ENCODE assay signal across 9 mouse cellular contexts in the genomic region with DNA sequence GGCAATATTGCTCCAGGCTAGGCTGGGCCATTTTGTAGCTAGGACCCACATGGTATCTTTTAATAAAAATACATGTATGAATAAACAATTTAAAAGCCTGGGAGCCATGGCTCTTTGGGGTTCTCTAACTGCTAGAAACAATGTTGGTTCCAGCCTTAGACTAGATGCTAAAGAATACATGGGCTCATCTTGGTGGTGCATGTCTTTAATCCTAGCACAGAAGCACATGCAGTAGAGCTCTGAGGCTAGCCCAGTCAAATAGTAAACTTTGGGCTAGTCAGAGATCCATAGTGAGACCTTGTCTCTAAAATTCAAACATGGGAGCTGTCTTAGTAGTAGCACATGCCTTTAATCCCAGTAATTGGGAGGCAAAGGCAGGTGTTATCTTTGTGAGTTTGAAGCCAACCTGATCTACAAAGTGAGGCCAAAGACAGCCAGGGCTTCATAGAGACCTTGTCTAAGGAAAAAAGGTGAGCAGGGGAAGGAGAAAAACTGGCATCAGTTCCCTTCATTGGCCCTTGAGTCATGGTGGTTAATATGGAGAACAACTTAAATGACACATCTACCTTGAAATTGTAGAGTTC. TPM values are rescaled to one million over a fixed set of nuclear protein-coding genes. Genes with fewer than 3 reads are reported as not detected.
DNase-seq lines count a peak whose midpoint lies in the region; ATAC-seq and TF ChIP-seq lines count a peak whose summit lies in the region.
"Had no signal": no experiment of that assay in that cellular context is flagged by ENCODE, and none has a peak within 500 bp of the region (broad histone marks: within the 10 kb centered on the region; RNA-seq: fewer than 3 reads in every experiment).

No protein-coding gene starts in this region.

- no peak for ATAC-seq in limb, embryonic 11.5 days (ENCODE audit: insufficient number of reproducible peaks, low FRiP score, low TSS enrichment, low read depth)
- no peak for ATAC-seq in neural tube, embryonic 15.5 days (ENCODE audit: low FRiP score)
- ATAC-seq in megakaryocyte progenitor cell, adult 5-6 weeks (replicated peaks; ENCODE audit: poor library complexity) = no peak

- peak overlapping the region; percentile 70; the same call in 1 of the 2 replicates for H3K4me2 ChIP-seq in limb, embryonic 11.5 days (ENCODE audit: low read depth, severe bottlenecking)
- H3K4me2 ChIP-seq in neural tube, embryonic 15.5 days = peak overlapping the region; percentile 74

- H3K4me3 ChIP-seq in left cerebral cortex, adult 2 months = peak overlapping the region; percentile 53; the same call in 1 of the 2 replicates
- peak overlapping the region; percentile 63 for H3K4me3 ChIP-seq in forebrain, embryonic 10.5 days
- peak overlapping the region; percentile 6; the same call in 1 of the 2 replicates for H3K4me3 ChIP-seq in limb, embryonic 11.5 days (ENCODE audit: low read depth, low read length)
- peak overlapping the region; percentile 42 for H3K4me3 ChIP-seq in neural tube, embryonic 15.5 days (replicated peaks)

- H3K27me3 ChIP-seq in forebrain, embryonic 10.5 days (ENCODE audit: poor library complexity, severe bottlenecking) = peaks cover 12% of the 10 kb centered on the region
- no peaks in the 10 kb centered on the region for H3K27me3 ChIP-seq in limb, embryonic 11.5 days (ENCODE audit: control insufficient read depth, insufficient read depth, low read length)
- H3K27me3 ChIP-seq in neural tube, embryonic 15.5 days (replicated peaks) = no peaks in the 10 kb centered on the region

- H3K9ac ChIP-seq in limb, embryonic 11.5 days (ENCODE audit: low read length) = no peak overlapping the region
- no peak overlapping the region for H3K9ac ChIP-seq in neural tube, embryonic 15.5 days (replicated peaks)

- no peak for TF ChIP-seq CTCF in left cerebral cortex, adult 2 months (IDR thresholded peaks at IDR 0.05)

- peaks cover 29% of the 10 kb centered on the region for H3K4me1 ChIP-seq in forebrain, embryonic 10.5 days
- H3K4me1 ChIP-seq in limb, embryonic 11.5 days (ENCODE audit: control insufficient read depth, insufficient read depth, low read length) = peaks cover 10% of the 10 kb centered on the region
- H3K4me1 ChIP-seq in neural tube, embryonic 15.5 days = peaks cover 27% of the 10 kb centered on the region

- no peaks in the 10 kb centered on the region for H3K9me3 ChIP-seq in forebrain, embryonic 10.5 days
- no peaks in the 10 kb centered on the region for H3K9me3 ChIP-seq in limb, embryonic 11.5 days (ENCODE audit: control insufficient read depth, low read length)
- H3K9me3 ChIP-seq in neural tube, embryonic 15.5 days (replicated peaks) = no peaks in the 10 kb centered on the region

- peaks cover 34% of the 10 kb centered on the region for H3K36me3 ChIP-seq in forebrain, embryonic 10.5 days (replicated peaks)
- H3K36me3 ChIP-seq in limb, embryonic 11.5 days (ENCODE audit: control insufficient read depth, insufficient read depth, low read length) = peaks cover 11% of the 10 kb centered on the region; the same call in 1 of the 2 replicates
- 0 out of 2 replicates have a peak, but pooled peaks cover 7% of the 10 kb centered on the region for H3K36me3 ChIP-seq in neural tube, embryonic 15.5 days

- no peak overlapping the region for H3K27ac ChIP-seq in left cerebral cortex, adult 2 months
- H3K27ac ChIP-seq in forebrain, embryonic 10.5 days = no peak overlapping the region
- H3K27ac ChIP-seq in limb, embryonic 11.5 days (replicated peaks; ENCODE audit: low read depth, low read length) = no peak overlapping the region
- H3K27ac ChIP-seq in neural tube, embryonic 15.5 days (replicated peaks) = no peak overlapping the region

- intact Hi-C loops in left cerebral cortex, adult 2 months (cut with DNase I) = no loop called here

- no peak for DNase-seq in left cerebral cortex, adult 2 months (ENCODE audit: extremely low spot score in 1 of 2, low spot score in 2 of 2)
- DNase-seq in left cerebral cortex, adult 11 months (ENCODE audit: low spot score) = no peak
- no peak for DNase-seq in forebrain, embryonic 10.5 days (ENCODE audit: extremely low spot score, low spot score)
- DNase-seq in limb, embryonic 11.5 days (ENCODE audit: low spot score) = no peak
- no peak for DNase-seq in embryo, embryonic 9.5 days (ENCODE audit: extremely low spot score)
- DNase-seq in frontal cortex, postnatal 10 days (ENCODE audit: low spot score in 2 of 2) = no peak
- DNase-seq: lung, adult 18-20 months had no signal

RNA-seq across cellular contexts. Expression of a gene that starts 4.1 kb away (rescaled TPM):
- total RNA-seq in left cerebral cortex, adult 2 months (2021) = 1,000 to 10,000 TPM; 1,603 to 1,693 TPM
- polyA plus RNA-seq in forebrain, embryonic 10.5 days (2016; fragmentation: Nextera tagmentation; extraction: Ambion mirVana) = 3,270 and 3,283 TPM in 2 replicates
- 3,696 and 3,837 TPM in 2 replicates for polyA plus RNA-seq in limb, embryonic 11.5 days (2014; fragmentation: Nextera tagmentation; extraction: Ambion mirVana)
- polyA plus RNA-seq in neural tube, embryonic 15.5 days (2015; fragmentation: Nextera tagmentation; extraction: Ambion mirVana) = 4,120 and 4,434 TPM in 2 replicates
- 1,569 and 1,579 TPM in 2 replicates for total RNA-seq in megakaryocyte progenitor cell, adult 5-6 weeks (2015)
- 1,004 and 1,153 TPM in 2 replicates for total RNA-seq in megakaryocyte progenitor cell, adult 5-6 weeks (2017)

RNA-seq across cellular contexts. Expression of a gene that starts 16.0 kb away (rescaled TPM):
- total RNA-seq in left cerebral cortex, adult 2 months (2021) = 10 to 100 TPM; 34.6 to 41.0 TPM
- 35.6 and 38.6 TPM in 2 replicates for polyA plus RNA-seq in forebrain, embryonic 10.5 days (2016; fragmentation: Nextera tagmentation; extraction: Ambion mirVana)
- 47.8 and 53.8 TPM in 2 replicates for polyA plus RNA-seq in limb, embryonic 11.5 days (2014; fragmentation: Nextera tagmentation; extraction: Ambion mirVana)
- polyA plus RNA-seq in neural tube, embryonic 15.5 days (2015; fragmentation: Nextera tagmentation; extraction: Ambion mirVana) = 40.1 and 51.3 TPM in 2 replicates
- 44.5 and 46.9 TPM in 2 replicates for total RNA-seq in megakaryocyte progenitor cell, adult 5-6 weeks (2015)
- total RNA-seq in megakaryocyte progenitor cell, adult 5-6 weeks (2017) = 13.6 and 25.4 TPM in 2 replicates

RNA-seq across cellular contexts. Expression of a gene that starts 19.3 kb away (rescaled TPM):
- total RNA-seq in left cerebral cortex, adult 2 months (2021) = 10 to 100 TPM; 17.1 to 18.7 TPM
- polyA plus RNA-seq in forebrain, embryonic 10.5 days (2016; fragmentation: Nextera tagmentation; extraction: Ambion mirVana) = 2.1 and 2.5 TPM in 2 replicates
- polyA plus RNA-seq in limb, embryonic 11.5 days (2014; fragmentation: Nextera tagmentation; extraction: Ambion mirVana) = 0.69 and 1.4 TPM in 2 replicates
- 32.3 and 32.9 TPM in 2 replicates for polyA plus RNA-seq in neural tube, embryonic 15.5 days (2015; fragmentation: Nextera tagmentation; extraction: Ambion mirVana)
- 9.0 and 13.9 TPM in 2 replicates for total RNA-seq in megakaryocyte progenitor cell, adult 5-6 weeks (2015)
- 10.5 and 12.9 TPM in 2 replicates for total RNA-seq in megakaryocyte progenitor cell, adult 5-6 weeks (2017)

Comparison
In these comparisons a context has a peak if more than half of its experiments do, and no peak if none do; other contexts are left out.
1. H3K4me3 ChIP-seq: peak in every context shown above with its lines; median percentile 63 in forebrain, embryonic 10.5 days; 53 in left cerebral cortex, adult 2 months; 42 in neural tube, embryonic 15.5 days; 6 in limb, embryonic 11.5 days.